Mouse (Mus musculus) thymus, adult 2 months (tissue): ENCODE results near the gene Ncl.
A peak's percentile ranks its signal among the peaks of the same experiment; 100 is the strongest.

Experiments used
- CTCF ChIP-seq: fragments of 200-500 bp; IDR thresholded peaks from 2 replicates; pipeline ENCODE4 v1.5.1; 2012; ENCODE audit warnings: mild to moderate bottlenecking, control low read depth, low read length, moderate library complexity, borderline replicate concordance; ENCODE audit not compliant: control insufficient read depth, poor library complexity, insufficient read depth; ENCODE audit errors: extremely low read depth
- POLR2A ChIP-seq: fragments of 200-500 bp; IDR thresholded peaks from 2 replicates; pipeline ENCODE4 v1.6.1; 2012; ENCODE audit warnings: mild to moderate bottlenecking, low read length, control low read depth, moderate library complexity; ENCODE audit not compliant: control insufficient read depth, poor library complexity, insufficient read depth; ENCODE audit errors: extremely low read depth

DNA sequence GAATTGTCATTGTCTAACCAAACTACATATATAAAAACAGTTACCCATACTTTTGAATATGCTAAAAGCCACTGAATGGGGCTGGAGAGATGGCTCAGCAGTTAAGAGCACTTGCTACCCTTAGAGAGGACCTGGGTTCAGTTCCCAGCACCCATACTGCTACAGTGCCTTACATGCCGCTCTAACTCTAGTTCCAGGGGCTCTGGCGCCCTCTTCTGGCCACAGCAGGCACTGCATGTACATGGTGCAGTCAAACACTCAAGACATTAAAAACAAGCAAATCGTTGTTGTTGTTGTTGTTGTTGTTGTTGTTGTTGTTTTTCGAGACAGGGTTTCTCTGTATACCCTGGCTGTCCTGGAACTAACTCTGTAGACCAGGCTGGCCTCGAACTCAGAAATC is 45.6 kb upstream of the Ncl start:
- no peak for TF ChIP-seq POLR2A
- peak; percentile 71; the same call in 1 of the 2 replicates for TF ChIP-seq CTCF
